Mouse (Mus musculus): ENCODE data around the gene Serpinb1a.

The Serpinb1a gene

DNA sequence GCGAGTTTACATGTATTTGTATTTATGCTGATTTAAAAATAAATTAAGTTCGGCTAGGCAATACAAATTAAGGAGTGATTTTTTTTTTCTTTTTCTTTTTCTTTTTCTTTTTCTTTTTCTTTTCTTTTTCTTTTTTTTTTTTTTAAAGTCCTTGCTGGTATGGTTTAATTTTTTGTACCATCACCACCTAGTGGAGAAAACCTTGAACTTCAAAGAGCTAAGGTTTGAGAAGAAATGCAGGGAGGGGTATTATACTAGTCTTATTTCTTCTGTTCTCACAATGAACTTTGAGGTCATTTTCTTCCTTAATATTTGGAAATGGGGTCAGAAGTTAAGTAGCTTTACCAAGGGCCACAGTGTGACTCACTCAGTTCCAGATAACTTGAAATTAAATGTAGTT, 51.9 kb downstream of the Serpinb1a start:
- DNase-seq (ENCODE audit: low spot score in 2 of 2) = no peak

DNA sequence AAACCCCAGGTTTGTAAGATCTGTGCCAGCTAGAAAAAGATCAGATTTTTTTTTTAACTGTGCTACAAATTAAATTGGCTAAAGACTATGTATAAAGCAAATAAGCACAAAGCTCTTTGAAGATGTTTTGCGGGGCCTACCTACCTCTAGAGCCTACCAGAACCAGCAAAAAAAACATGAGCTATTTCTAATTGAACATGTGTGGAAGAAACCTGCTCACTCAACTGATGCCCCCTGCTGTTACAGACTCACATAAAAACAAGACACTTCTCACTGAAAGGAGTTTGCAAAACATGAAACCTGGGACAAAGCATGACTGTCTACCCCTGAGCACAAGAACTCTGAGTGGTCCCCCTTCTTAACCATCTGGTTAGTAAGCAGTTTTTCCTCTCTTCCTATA, 53.9 kb downstream of the Serpinb1a start:
- DNase-seq (ENCODE audit: low spot score in 2 of 2) = no peak

DNA sequence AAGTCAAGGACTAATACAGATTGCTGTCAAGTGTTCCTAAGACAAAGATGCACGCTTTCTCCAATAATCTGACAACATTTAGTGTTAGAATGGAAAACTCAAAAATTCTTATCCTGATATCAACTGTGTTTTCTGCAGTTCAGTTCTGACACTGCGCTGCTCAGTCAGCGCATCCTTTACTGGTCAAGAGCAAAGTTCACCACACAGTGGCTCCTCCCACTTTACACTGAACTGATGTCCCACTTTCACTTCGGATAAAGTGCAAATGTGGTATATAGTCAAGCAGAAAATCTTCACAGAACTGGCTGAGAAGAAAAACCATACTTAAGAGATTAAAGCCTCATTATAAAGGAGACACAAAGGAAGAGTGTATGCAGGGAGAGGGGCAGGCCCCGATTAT, 55.8 kb downstream of the Serpinb1a start:
- no peak for DNase-seq (ENCODE audit: low spot score in 2 of 2)

DNA sequence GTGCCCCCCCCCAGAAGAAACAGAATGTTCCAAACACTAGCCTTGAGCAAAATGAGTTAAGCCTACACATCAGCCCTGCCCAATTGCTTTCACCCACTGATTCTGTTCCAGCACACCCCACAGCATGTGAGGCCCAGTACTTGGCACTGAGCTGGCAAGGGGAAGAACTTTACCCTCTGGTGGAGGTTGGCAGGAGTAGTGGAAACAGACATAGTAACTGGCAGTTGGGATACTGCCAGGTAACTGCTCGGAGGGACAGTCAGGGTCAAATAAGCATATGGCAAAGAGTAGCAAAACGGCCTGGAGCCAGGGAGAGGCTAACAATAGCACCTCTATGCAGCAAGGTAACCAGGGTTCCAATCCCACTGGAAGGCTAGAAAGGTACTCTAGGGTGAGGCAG, 56.4 kb downstream of the Serpinb1a start:
- no peak for DNase-seq (ENCODE audit: low spot score in 2 of 2)
